Comparison of ENCODE assay signal across 8 mouse cellular contexts in genomic region chr4:57954991-57955390, GRCm38 (mm10). TPM values are rescaled to one million over a fixed set of nuclear protein-coding genes. Genes with fewer than 3 reads are reported as not detected.
DNase-seq lines count a peak whose midpoint lies in the region; ATAC-seq and TF ChIP-seq lines count a peak whose summit lies in the region.

No protein-coding gene starts in this region.

- H3K4me2 ChIP-seq in lung, embryonic 14.5 days = peak overlapping the region; percentile 79
- H3K4me2 ChIP-seq in embryonic facial prominence, embryonic 12.5 days (replicated peaks) = peak overlapping the region; percentile 73
- peak overlapping the region; percentile 80 for H3K4me2 ChIP-seq in intestine, postnatal 0 days (replicated peaks; ENCODE audit: low read depth)

- H3K4me1 ChIP-seq in lung, embryonic 14.5 days (ENCODE audit: insufficient read depth) = peaks cover 14% of the 10 kb centered on the region
- H3K4me1 ChIP-seq in embryonic facial prominence, embryonic 12.5 days = peaks cover 30% of the 10 kb centered on the region
- H3K4me1 ChIP-seq in intestine, postnatal 0 days (replicated peaks; ENCODE audit: control insufficient read depth, insufficient read depth, low read length) = peaks cover 28% of the 10 kb centered on the region
- peaks cover 23% of the 10 kb centered on the region; the same call in 1 of the 2 replicates for H3K4me1 ChIP-seq in small intestine, adult 2 months (ENCODE audit: control insufficient read depth, insufficient read depth, insufficient read length, low read length)

- no peak overlapping the region for H3K27ac ChIP-seq in lung, embryonic 14.5 days (ENCODE audit: low read depth)
- peak overlapping the region; percentile 92; the same call in 1 of the 2 replicates for H3K27ac ChIP-seq in embryonic facial prominence, embryonic 12.5 days
- peak overlapping the region; percentile 97 for H3K27ac ChIP-seq in intestine, postnatal 0 days (ENCODE audit: low read depth, low read length)
- peak overlapping the region; percentile 94 for H3K27ac ChIP-seq in small intestine, adult 2 months (ENCODE audit: insufficient read depth, low read depth, low read length)

- H3K4me3 ChIP-seq in lung, embryonic 14.5 days (ENCODE audit: low read depth, low read length) = peak overlapping the region; percentile 72
- peak overlapping the region; percentile 85 for H3K4me3 ChIP-seq in embryonic facial prominence, embryonic 12.5 days
- peak overlapping the region; percentile 94 for H3K4me3 ChIP-seq in intestine, postnatal 0 days (ENCODE audit: low read depth, low read length)
- H3K4me3 ChIP-seq in small intestine, adult 2 months (ENCODE audit: low read depth, low read length) = peak overlapping the region; percentile 89

- TF ChIP-seq CTCF in lung, embryonic 14.5 days (IDR thresholded peaks at IDR 0.05; ENCODE audit: low read depth) = no peak
- no peak for TF ChIP-seq CTCF in intestine, postnatal 0 days (IDR thresholded peaks at IDR 0.05; ENCODE audit: low read depth)
- TF ChIP-seq CTCF in small intestine, adult 2 months (IDR thresholded peaks at IDR 0.05; ENCODE audit: extremely low read depth, insufficient read length, insufficient replicate concordance, low read depth, low read length) = no peak

- H3K27me3 ChIP-seq in lung, embryonic 14.5 days (ENCODE audit: insufficient read depth, low read length) = no peaks in the 10 kb centered on the region
- no peaks in the 10 kb centered on the region for H3K27me3 ChIP-seq in embryonic facial prominence, embryonic 12.5 days
- H3K27me3 ChIP-seq in intestine, postnatal 0 days (replicated peaks; ENCODE audit: control insufficient read depth, insufficient read depth, low read length) = no peaks in the 10 kb centered on the region
- H3K27me3 ChIP-seq in small intestine, adult 2 months (ENCODE audit: control insufficient read depth, insufficient read depth, low read length) = no peaks in the 10 kb centered on the region

- TF ChIP-seq POLR2A in small intestine, adult 2 months (IDR thresholded peaks at IDR 0.05; ENCODE audit: low read depth, low read length) = no peak

- WGBS in lung, embryonic 14.5 days = 64% methylated on average over 8 of the region's 8 CpGs
- WGBS in embryonic facial prominence, embryonic 12.5 days = 73% methylated on average over 8 of the region's 8 CpGs
- 39% methylated on average over 8 of the region's 8 CpGs for WGBS in intestine, postnatal 0 days
- 21% methylated on average over 8 of the region's 8 CpGs for WGBS in small intestine, adult 2 months

- H3K9me3 ChIP-seq in lung, embryonic 14.5 days (ENCODE audit: low read depth, low read length) = no peaks in the 10 kb centered on the region
- peaks cover 3% of the 10 kb centered on the region; the same call in 1 of the 2 replicates for H3K9me3 ChIP-seq in embryonic facial prominence, embryonic 12.5 days
- H3K9me3 ChIP-seq in intestine, postnatal 0 days (ENCODE audit: control insufficient read depth) = no peaks in the 10 kb centered on the region

- ATAC-seq in lung, embryonic 14.5 days (ENCODE audit: insufficient read depth) = no peak
- ATAC-seq in embryonic facial prominence, embryonic 12.5 days (ENCODE audit: insufficient number of reproducible peaks, insufficient read depth, low FRiP score, low TSS enrichment) = no peak
- no peak for ATAC-seq in intestine, postnatal 0 days

- DNase-seq in lung, embryonic 14.5 days = no peak
- DNase-seq in lung, postnatal 10 days = no peak
- DNase-seq in adrenal gland, postnatal 14 days = no peak
- DNase-seq in gastrocnemius, postnatal 25 days = no peak
- no peak for DNase-seq in layer of hippocampus, postnatal 10 days (ENCODE audit: low spot score in 2 of 2)

- peak overlapping the region; percentile 77 for H3K9ac ChIP-seq in lung, embryonic 14.5 days
- H3K9ac ChIP-seq in embryonic facial prominence, embryonic 12.5 days = peak overlapping the region; percentile 89
- peak overlapping the region; percentile 71 for H3K9ac ChIP-seq in intestine, postnatal 0 days (ENCODE audit: low read depth, low read length)

- H3K36me3 ChIP-seq in lung, embryonic 14.5 days (ENCODE audit: insufficient read depth) = peaks cover 23% of the 10 kb centered on the region
- H3K36me3 ChIP-seq in embryonic facial prominence, embryonic 12.5 days = peaks cover 22% of the 10 kb centered on the region
- H3K36me3 ChIP-seq in intestine, postnatal 0 days (ENCODE audit: control insufficient read depth, insufficient read depth) = peaks cover 21% of the 10 kb centered on the region
- peaks cover 19% of the 10 kb centered on the region for H3K36me3 ChIP-seq in small intestine, adult 2 months (ENCODE audit: control insufficient read depth, insufficient read depth, low read length)

RNA-seq across cellular contexts. Expression of gene Txn1, which starts 1.2 kb away (rescaled TPM):
- polyA plus RNA-seq in lung, embryonic 14.5 days (2014; fragmentation: Nextera tagmentation; extraction: Ambion mirVana) = 472 and 487 TPM in 2 replicates
- polyA plus RNA-seq in embryonic facial prominence, embryonic 12.5 days (2016; fragmentation: Nextera tagmentation; extraction: Ambion mirVana) = 378 and 389 TPM in 2 replicates
- 702 and 713 TPM in 2 replicates for polyA plus RNA-seq in intestine, postnatal 0 days (2015; fragmentation: Nextera tagmentation; extraction: Ambion mirVana)
- polyA plus RNA-seq in small intestine, adult 2 months (2012; rRNA removed) = 67.4 and 181 TPM in 2 replicates
- total RNA-seq in adrenal gland, postnatal 14 days (2021) = 239 and 245 TPM in 2 replicates
- total RNA-seq in gastrocnemius, postnatal 25 days (2021) = 10 to 100 TPM; 74.5 to 79.1 TPM
- total RNA-seq in layer of hippocampus, postnatal 10 days (2021) = 100 to 1,000 TPM; 202 to 209 TPM

RNA-seq across cellular contexts. Expression of gene D630039A03Rik, which starts 38.9 kb away (rescaled TPM):
- polyA plus RNA-seq in lung, embryonic 14.5 days (2014; fragmentation: Nextera tagmentation; extraction: Ambion mirVana) = 2.2 and 2.3 TPM in 2 replicates
- 0.13 and 0.43 TPM in 2 replicates for polyA plus RNA-seq in embryonic facial prominence, embryonic 12.5 days (2016; fragmentation: Nextera tagmentation; extraction: Ambion mirVana)
- 6.6 and 7.0 TPM in 2 replicates for polyA plus RNA-seq in intestine, postnatal 0 days (2015; fragmentation: Nextera tagmentation; extraction: Ambion mirVana)
- 3.2 and 13.4 TPM in 2 replicates for polyA plus RNA-seq in small intestine, adult 2 months (2012; rRNA removed)
- 9.0 and 9.4 TPM in 2 replicates for total RNA-seq in adrenal gland, postnatal 14 days (2021)
- total RNA-seq in gastrocnemius, postnatal 25 days (2021) = not detected
- total RNA-seq in layer of hippocampus, postnatal 10 days (2021) = under 1 TPM; 0.33 to 0.43 TPM

RNA-seq across cellular contexts. Expression of gene Txndc8, which starts 53.9 kb away (rescaled TPM):
- not detected in 2 replicates for polyA plus RNA-seq in lung, embryonic 14.5 days (2014; fragmentation: Nextera tagmentation; extraction: Ambion mirVana)
- not detected in 2 replicates for polyA plus RNA-seq in embryonic facial prominence, embryonic 12.5 days (2016; fragmentation: Nextera tagmentation; extraction: Ambion mirVana)
- polyA plus RNA-seq in intestine, postnatal 0 days (2015; fragmentation: Nextera tagmentation; extraction: Ambion mirVana) = not detected in 2 replicates
- not detected in 2 replicates for polyA plus RNA-seq in small intestine, adult 2 months (2012; rRNA removed)
- not detected in 2 replicates for total RNA-seq in adrenal gland, postnatal 14 days (2021)
- not detected for total RNA-seq in gastrocnemius, postnatal 25 days (2021)
- total RNA-seq in layer of hippocampus, postnatal 10 days (2021) = not detected
